Mouse (Mus musculus) heart, postnatal 0 days (tissue): Measurements from ENCODE around the gene Sbk1.

Experiments
- CTCF ChIP-seq: IDR thresholded peaks from 2 replicates; pipeline ENCODE4 v1.5.1; 2016; ENCODE audit warnings: antibody characterized with exemption, control low read depth, low read depth
- EP300 ChIP-seq: IDR thresholded peaks from 2 replicates; pipeline ENCODE4 v1.6.1; 2016; ENCODE audit warnings: antibody characterized with exemption, low read depth

DNA sequence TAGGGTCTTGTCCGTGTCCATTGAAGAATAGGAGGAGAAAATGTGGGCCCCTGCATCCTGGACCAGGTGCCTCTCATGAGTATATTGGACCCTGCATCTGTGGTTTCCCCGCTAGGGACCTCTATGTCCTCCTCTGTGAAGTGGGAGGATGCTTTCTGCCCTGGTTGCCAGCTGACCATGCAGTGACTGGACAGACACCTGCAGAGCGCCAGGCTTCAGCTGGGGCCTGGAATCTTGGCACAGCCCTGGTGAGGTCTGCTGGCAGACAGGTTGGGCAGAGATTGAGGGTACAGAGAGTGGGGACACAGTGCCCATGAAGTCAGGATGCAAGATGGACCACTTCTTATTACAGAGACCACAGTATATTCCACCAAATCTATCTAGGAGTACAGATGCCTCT, 22.4 kb upstream of the Sbk1 start:
- no peak for TF ChIP-seq CTCF
- no peak for TF ChIP-seq EP300
